In genomic region chr7:104352717-104353599, GRCm38 (mm10) we compare ENCODE assay signal across 7 mouse cellular contexts. TPM values are rescaled to one million over a fixed set of nuclear protein-coding genes. Genes with fewer than 3 reads are reported as not detected.
DNase-seq lines count a peak whose midpoint lies in the region; ATAC-seq and TF ChIP-seq lines count a peak whose summit lies in the region.

TSS of gene Trim12c (minus strand) at chr7:104353362.

- peak within 1 kb of the TSS; percentile 52 for H3K4me2 ChIP-seq in intestine, embryonic 15.5 days (replicated peaks)
- H3K4me2 ChIP-seq in midbrain, postnatal 0 days (ENCODE audit: low read depth, low read length, poor library complexity, severe bottlenecking) = peak within 1 kb of the TSS; percentile 10
- peak within 1 kb of the TSS; percentile 52 for H3K4me2 ChIP-seq in stomach, embryonic 14.5 days (replicated peaks; ENCODE audit: low read depth, low read length)

- H3K4me3 ChIP-seq in intestine, embryonic 15.5 days (replicated peaks) = peak within 1 kb of the TSS; percentile 42
- peak within 1 kb of the TSS; percentile 15; the same call in 1 of the 2 replicates for H3K4me3 ChIP-seq in midbrain, postnatal 0 days (ENCODE audit: low read depth, low read length)
- peak within 1 kb of the TSS; percentile 35 for H3K4me3 ChIP-seq in stomach, embryonic 14.5 days (ENCODE audit: low read depth, low read length)

- H3K27me3 ChIP-seq in intestine, embryonic 15.5 days (replicated peaks) = no peaks in the 10 kb centered on the region
- no peaks in the 10 kb centered on the region for H3K27me3 ChIP-seq in midbrain, postnatal 0 days (ENCODE audit: insufficient read depth, low read length)
- H3K27me3 ChIP-seq in stomach, embryonic 14.5 days (ENCODE audit: control insufficient read depth, insufficient read depth, low read length) = no peaks in the 10 kb centered on the region

- H3K9me3 ChIP-seq in intestine, embryonic 15.5 days = no peaks in the 10 kb centered on the region
- H3K9me3 ChIP-seq in midbrain, postnatal 0 days (ENCODE audit: low read length) = no peaks in the 10 kb centered on the region
- H3K9me3 ChIP-seq in stomach, embryonic 14.5 days (ENCODE audit: control insufficient read depth, low read depth, low read length) = no peaks in the 10 kb centered on the region

- DNase-seq in WW6 (ENCODE audit: low read depth, low spot score) (peak; percentile 33), liver (peak; percentile 77)
- peak; percentile 80 for DNase-seq in embryo, embryonic 10.5 days (ENCODE audit: low spot score)
- peak; percentile 19 for DNase-seq in gonadal fat pad, adult 2 months (ENCODE audit: low read depth)
- DNase-seq in midbrain, postnatal 0 days (ENCODE audit: low spot score) = peak; percentile 62

- WGBS in intestine, embryonic 15.5 days = 3% methylated on average over 14 of the region's 14 CpGs
- WGBS in midbrain, postnatal 0 days = 8% methylated on average over 14 of the region's 14 CpGs
- 5% methylated on average over 14 of the region's 14 CpGs for WGBS in stomach, embryonic 14.5 days

- H3K36me3 ChIP-seq in intestine, embryonic 15.5 days = no peaks in the 10 kb centered on the region
- no peaks in the 10 kb centered on the region for H3K36me3 ChIP-seq in midbrain, postnatal 0 days (ENCODE audit: insufficient read depth, low read length)
- H3K36me3 ChIP-seq in stomach, embryonic 14.5 days (ENCODE audit: control insufficient read depth, insufficient read depth, low read length) = no peaks in the 10 kb centered on the region

- H3K4me1 ChIP-seq in intestine, embryonic 15.5 days (replicated peaks) = no peaks in the 10 kb centered on the region
- H3K4me1 ChIP-seq in midbrain, postnatal 0 days (ENCODE audit: insufficient read depth, low read length) = no peaks in the 10 kb centered on the region
- H3K4me1 ChIP-seq in stomach, embryonic 14.5 days (ENCODE audit: control insufficient read depth, insufficient read depth, low read length) = no peaks in the 10 kb centered on the region

- no peak within 1 kb of the TSS for H3K27ac ChIP-seq in intestine, embryonic 15.5 days
- no peak within 1 kb of the TSS for H3K27ac ChIP-seq in midbrain, postnatal 0 days (ENCODE audit: low read depth, low read length)
- no peak within 1 kb of the TSS for H3K27ac ChIP-seq in stomach, embryonic 14.5 days (ENCODE audit: low read length)

- H3K9ac ChIP-seq in intestine, embryonic 15.5 days = no peak within 1 kb of the TSS
- H3K9ac ChIP-seq in midbrain, postnatal 0 days (replicated peaks; ENCODE audit: low read length, poor library complexity, severe bottlenecking) = no peak within 1 kb of the TSS
- H3K9ac ChIP-seq in stomach, embryonic 14.5 days (replicated peaks; ENCODE audit: low read depth, low read length) = no peak within 1 kb of the TSS

- peak; percentile 100 for ATAC-seq in intestine, embryonic 15.5 days
- ATAC-seq in midbrain, postnatal 0 days (ENCODE audit: low FRiP score) = peak; percentile 87
- peak; percentile 100 for ATAC-seq in stomach, embryonic 14.5 days (ENCODE audit: insufficient number of reproducible peaks, insufficient read depth, low FRiP score, low read depth)

- TF ChIP-seq CTCF in midbrain, postnatal 0 days (IDR thresholded peaks at IDR 0.05) = no peak

RNA-seq across cellular contexts. Expression of gene Trim12c, which starts in this region (rescaled TPM):
- 5.0 and 5.3 TPM in 2 replicates for polyA plus RNA-seq in gonadal fat pad, adult 2 months (2012; rRNA removed)
- polyA plus RNA-seq in intestine, embryonic 15.5 days (2015; fragmentation: Nextera tagmentation; extraction: Ambion mirVana) = 2.0 and 2.1 TPM in 2 replicates
- 3.5 and 3.6 TPM in 2 replicates for total RNA-seq in midbrain, postnatal 0 days (2014; rRNA removed)
- 0.57 and 0.58 TPM in 2 replicates for polyA plus RNA-seq in midbrain, postnatal 0 days (2015; fragmentation: Nextera tagmentation; extraction: Ambion mirVana)
- 2.6 and 3.1 TPM in 2 replicates for polyA plus RNA-seq in stomach, embryonic 14.5 days (2014; fragmentation: Nextera tagmentation; extraction: Ambion mirVana)

Comparison
In these comparisons a context has a peak if more than half of its experiments do, and no peak if none do; other contexts are left out.
1. DNase-seq: peak in every context shown above with its lines; median percentile 80 in embryo, embryonic 10.5 days; 77 in liver; 62 in midbrain, postnatal 0 days; 33 in WW6; 19 in gonadal fat pad, adult 2 months.